Mouse (Mus musculus): ENCODE measurements around the gene Pign. TPM values are rescaled to one million over a fixed set of nuclear protein-coding genes. Genes with fewer than 3 reads are reported as not detected.
A peak's percentile ranks its signal among the peaks of the same experiment; 100 is the strongest.

Pign gene
- total RNA-seq, 2 experiments from 2014 or later = 19.0 to 19.8 TPM

GRCm38 (mm10) chr1:105553130-105553529 lies 110.3 kb downstream of the Pign start:
- Histone ChIP-seq H3K27ac (no peak overlapping the region), H3K4me3 (no peak overlapping the region)
- no peak for DNase-seq (ENCODE audit: low spot score in 2 of 2)
- TF ChIP-seq CTCF (conservative IDR thresholded peaks at IDR 0.05) = no peak

GRCm38 (mm10) chr1:105550163-105550562 lies 113.3 kb downstream of the Pign start:
- Histone ChIP-seq H3K27ac (no peak overlapping the region), H3K4me3 (no peak overlapping the region)
- no peak for DNase-seq (ENCODE audit: low spot score in 2 of 2)
- TF ChIP-seq CTCF (conservative IDR thresholded peaks at IDR 0.05) = no peak

DNA sequence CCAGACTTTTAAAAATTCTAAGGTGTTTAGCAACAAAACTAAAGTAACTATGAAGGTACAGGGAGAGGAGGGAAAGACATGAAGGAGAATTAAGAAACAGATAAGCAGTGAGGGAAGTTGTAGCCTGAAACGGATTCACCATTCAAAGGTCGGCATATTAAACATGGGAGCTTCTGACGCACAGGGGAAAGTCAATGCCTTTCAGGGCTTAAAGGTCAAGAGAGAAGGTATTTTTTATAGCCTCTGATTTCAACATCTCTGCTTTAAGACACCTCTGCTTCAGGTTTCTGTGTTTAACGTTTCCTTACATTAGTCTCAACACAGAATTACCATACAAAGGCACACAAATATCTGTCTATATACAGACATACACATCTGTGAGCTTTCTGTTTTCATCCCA lies 113.8 kb downstream of the Pign start:
- Histone ChIP-seq H3K27ac (no peak overlapping the region), H3K4me3 (no peak overlapping the region)
- DNase-seq (ENCODE audit: low spot score in 2 of 2) = no peak
- no peak for TF ChIP-seq CTCF (conservative IDR thresholded peaks at IDR 0.05)

DNA sequence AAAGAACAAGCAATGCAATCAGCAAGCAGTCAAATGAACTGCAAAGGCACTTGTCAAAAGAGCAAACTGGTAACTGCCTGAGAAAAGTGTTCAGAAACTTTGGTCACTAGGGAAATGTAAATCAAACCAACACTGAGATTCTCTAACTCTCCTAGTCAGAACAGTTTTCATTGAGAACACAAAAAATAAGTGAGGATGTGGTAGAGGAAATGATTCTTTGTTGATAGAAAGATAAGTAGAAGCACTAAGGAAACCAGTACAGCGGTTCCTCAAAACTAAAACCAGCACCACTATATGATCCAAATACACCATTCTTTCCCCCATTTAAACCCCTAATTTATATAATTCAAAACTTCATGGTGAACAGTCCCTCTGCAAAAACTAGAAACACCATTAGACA lies 120.4 kb downstream of the Pign start:
- no peak for TF ChIP-seq CTCF (conservative IDR thresholded peaks at IDR 0.05)
- Histone ChIP-seq H3K4me3 (no peak overlapping the region), H3K27ac (no peak overlapping the region)
- no peak for DNase-seq (ENCODE audit: low spot score in 2 of 2)

DNA sequence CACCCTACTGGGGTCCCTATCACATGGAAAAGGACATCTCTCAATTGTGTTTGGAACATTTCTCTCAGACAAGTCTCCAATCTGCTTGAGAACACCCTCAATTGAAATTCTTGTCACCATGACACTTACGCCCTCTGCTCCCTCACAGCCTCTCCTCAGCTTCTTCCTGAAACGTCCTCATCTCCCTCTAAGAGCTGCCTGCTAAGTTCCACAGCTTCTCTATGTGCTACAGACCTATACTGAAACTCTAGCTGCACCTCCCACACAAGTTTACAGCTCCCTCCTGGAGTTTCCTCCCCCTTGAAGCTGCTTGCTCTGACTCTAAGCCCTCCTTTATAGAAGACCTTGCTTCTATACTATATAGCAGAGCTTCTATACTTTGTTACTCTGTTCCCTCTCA lies 139.7 kb downstream of the Pign start:
- no peak for TF ChIP-seq CTCF (conservative IDR thresholded peaks at IDR 0.05)
- no peak overlapping the region for H3K27ac ChIP-seq
- no peak overlapping the region for H3K4me3 ChIP-seq
- DNase-seq (ENCODE audit: low spot score in 2 of 2) = no peak

GRCm38 (mm10) chr1:105522321-105522720 lies 141.2 kb downstream of the Pign start:
- no peak overlapping the region for H3K27ac ChIP-seq
- no peak for TF ChIP-seq CTCF (conservative IDR thresholded peaks at IDR 0.05)

DNA sequence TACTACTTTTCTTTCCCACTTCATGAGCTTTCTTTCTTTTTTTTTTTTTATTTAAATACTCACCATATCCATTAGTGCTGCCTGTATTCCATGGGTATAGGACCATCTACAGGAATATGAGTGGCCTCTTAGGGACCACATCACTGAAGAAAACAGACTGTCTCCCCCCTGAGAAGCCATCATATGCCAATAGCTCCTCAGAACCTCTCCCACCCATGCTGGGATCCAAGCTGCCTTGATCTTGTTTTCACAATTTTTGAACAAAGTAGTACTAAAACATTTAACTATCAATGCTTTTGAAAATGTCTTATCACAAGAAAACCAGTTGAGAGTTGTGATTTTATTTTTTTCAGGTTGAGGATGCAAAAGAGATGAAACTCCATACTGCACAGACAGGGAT lies 145.4 kb downstream of the Pign start:
- DNase-seq (ENCODE audit: low spot score in 2 of 2) = no peak
- no peak for TF ChIP-seq CTCF (conservative IDR thresholded peaks at IDR 0.05)
- H3K4me3 ChIP-seq = no peak overlapping the region

More at GRCm38 (mm10) chr1:105522321-105522720, 141.2 kb downstream of the Pign start:
- H3K4me3 ChIP-seq = no peak overlapping the region
- DNase-seq (ENCODE audit: low spot score in 2 of 2) = no peak

GRCm38 (mm10) chr1:105507116-105507515 lies 156.4 kb downstream of the Pign start:
- H3K27ac ChIP-seq = no peak overlapping the region
- H3K4me3 ChIP-seq = no peak overlapping the region
- no peak for TF ChIP-seq CTCF (conservative IDR thresholded peaks at IDR 0.05)
- DNase-seq (ENCODE audit: low spot score in 2 of 2) = no peak

More for the DNA sequence above, 145.4 kb downstream of the Pign start:
- H3K27ac ChIP-seq = no peak overlapping the region

GRCm38 (mm10) chr1:105492626-105493025 lies 170.9 kb downstream of the Pign start:
- Histone ChIP-seq H3K4me3 (no peak overlapping the region), H3K27ac (no peak overlapping the region)
- TF ChIP-seq CTCF (conservative IDR thresholded peaks at IDR 0.05) = no peak
- peak; percentile 30 to 69 for DNase-seq (ENCODE audit: low spot score in 2 of 2)

DNA sequence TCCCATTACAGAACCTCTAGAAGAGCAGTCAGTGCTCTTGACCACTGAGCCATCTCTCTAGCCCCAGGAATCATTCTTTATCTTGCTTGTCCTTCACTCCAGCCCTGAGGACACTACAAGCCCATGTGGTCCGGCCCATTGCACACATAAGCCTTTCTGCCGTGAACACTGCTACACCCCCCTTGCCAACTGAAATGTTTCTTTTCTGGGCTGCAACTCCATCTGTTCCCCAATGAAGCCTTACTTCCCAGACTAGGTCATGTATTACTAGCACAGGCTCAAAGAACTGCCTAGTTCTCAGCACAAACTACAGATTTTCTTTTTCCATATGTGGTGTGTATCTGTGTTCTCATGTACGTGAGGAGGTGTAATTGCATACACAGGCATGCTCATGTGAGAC lies 174.0 kb downstream of the Pign start:
- no peak overlapping the region for H3K27ac ChIP-seq
- DNase-seq (ENCODE audit: low spot score in 2 of 2) = no peak
- no peak overlapping the region for H3K4me3 ChIP-seq
- peak; percentile 21; the same call in 1 of the 2 replicates for TF ChIP-seq CTCF (conservative IDR thresholded peaks at IDR 0.05)

- TF ChIP-seq CTCF (conservative IDR thresholded peaks at IDR 0.05) = no peak
- H3K4me3 ChIP-seq = no peak overlapping the region
- DNase-seq (ENCODE audit: low spot score in 2 of 2) = no peak
- H3K27ac ChIP-seq = no peak overlapping the region
These were observed 176.4 kb downstream of the Pign start for GRCm38 (mm10) chr1:105487037-105487436.

Small RNAs within 50 kb of the gene (microRNA-seq; reads per million reads assigned to microRNA genes)
- gene Gm22426 = 0 reads per million in 2 experiments

Other genes with a start within 250 kb of the Pign start
- 10 to 100 TPM; 98.7 to 99.3 TPM for gene Relch, start 184 bp upstream of the Pign start, total RNA-seq (2021)
- 1 to 10 TPM; 2.4 to 2.5 TPM for gene Tnfrsf11a, start 117.0 kb upstream of the Pign start, total RNA-seq (2021)

Data from layer of hippocampus, adult 2 months (tissue).